Mouse (Mus musculus) lung, postnatal 14 days (tissue): Measurements from ENCODE around the gene ccdc198.

ENCODE experiments used
- DNase-seq: peaks from one replicate; pipeline ENCODE4 v3.0.0; 2021

ccdc198 gene

GRCm38 (mm10) chr14:49186270-49186669 lies 59.0 kb downstream of the ccdc198 start:
- DNase-seq = no peak

GRCm38 (mm10) chr14:49179736-49180135 lies 65.5 kb downstream of the ccdc198 start:
- DNase-seq = no peak

GRCm38 (mm10) chr14:49173290-49174135 lies 71.8 kb downstream of the ccdc198 start:
- no peak for DNase-seq

GRCm38 (mm10) chr14:49172582-49172988 lies 72.7 kb downstream of the ccdc198 start:
- peak; percentile 56 for DNase-seq

- DNase-seq = peak; percentile 96
Measured at GRCm38 (mm10) chr14:49171867-49172581, 73.2 kb downstream of the ccdc198 start, which contains the start of gene Naa30. TSS of gene Naa30 (plus strand) at chr14:49172226.

GRCm38 (mm10) chr14:49171286-49171685 lies 74.0 kb downstream of the ccdc198 start:
- no peak for DNase-seq
